Mouse (Mus musculus) kidney, embryonic 14.5 days (tissue): ENCODE measurements around the gene Gm20518. TPM values are rescaled to one million over a fixed set of nuclear protein-coding genes. Genes with fewer than 3 reads are reported as not detected.

Experiments used
- ATAC-seq: fragments of 200-750 bp; cut with Nextera tagmentation; 2 replicates; pipeline ENCODE4 v1.8.0; 2017; ENCODE audit warnings: moderate number of reproducible peaks, mild to moderate bottlenecking, moderate TSS enrichment, moderate library complexity; ENCODE audit not compliant: low FRiP score, low TSS enrichment
- H3K27ac ChIP-seq: fragments of 300-500 bp; sonication (generic); 2 replicates; pipeline ENCODE4 v1.5.1; 2014; ENCODE audit warnings: low read depth, mild to moderate bottlenecking, low read length, moderate library complexity, mixed read lengths
- H3K27me3 ChIP-seq: fragments of 300-500 bp; sonication (generic); 2 replicates; pipeline ENCODE4 v1.6.1; 2014; ENCODE audit warnings: mild to moderate bottlenecking, low read length; ENCODE audit not compliant: control insufficient read depth, insufficient read depth
- H3K36me3 ChIP-seq: fragments of 300-500 bp; sonication (generic); 2 replicates; pipeline ENCODE4 v1.6.1; 2014; ENCODE audit warnings: low read length, mixed read lengths; ENCODE audit not compliant: control insufficient read depth, insufficient read depth
- H3K4me1 ChIP-seq: fragments of 300-500 bp; sonication (generic); 2 replicates; pipeline ENCODE4 v1.6.1; 2014; ENCODE audit warnings: low read length, mixed read lengths; ENCODE audit not compliant: control insufficient read depth, insufficient read depth
- H3K4me2 ChIP-seq: fragments of 300-500 bp; sonication (generic); replicated peaks from 2 replicates; pipeline ENCODE4 v1.6.1; 2014; ENCODE audit warnings: low read depth, mild to moderate bottlenecking, low read length
- H3K4me3 ChIP-seq: fragments of 300-500 bp; sonication (generic); 2 replicates; pipeline ENCODE4 v1.5.1; 2014; ENCODE audit warnings: mild to moderate bottlenecking, low read length
- H3K9ac ChIP-seq: fragments of 300-500 bp; sonication (generic); 2 replicates; pipeline ENCODE4 v1.6.1; 2014; ENCODE audit warnings: low read depth, mild to moderate bottlenecking, low read length, moderate library complexity
- H3K9me3 ChIP-seq: fragments of 300-500 bp; sonication (generic); 2 replicates; pipeline ENCODE4 v1.6.1; 2016; ENCODE audit warnings: low read length; ENCODE audit not compliant: control insufficient read depth
- WGBS: fragments of 180-500 bp; shearing (Covaris S2); extraction: QIAGEN DNeasy Blood & Tissue Kit; methylation state at CpG from one replicate; pipeline ENCODE4 v1.1.7; 2014; 5-methylcytosine and 5-hydroxymethylcytosine counted together
- polyA plus RNA-seq: library from polyadenylated mRNA; unstranded; fragments of >200 nt; fragmentation: Nextera tagmentation; extraction: Ambion mirVana; gene quantifications from 2 replicates; pipeline ENCODE4 v1.2.1, GENCODE M21; 2014

The Gm20518 gene
- polyA plus RNA-seq, 1 experiment from 2014 or later, result 0.31 TPM

GRCm38 (mm10) chr16:17857157-17857556 is 34.3 kb downstream of the Gm20518 start:
- Histone ChIP-seq H3K9me3 (no peaks in the 10 kb centered on the region), H3K36me3 (peaks cover 76% of the 10 kb centered on the region), H3K4me1 (no peaks in the 10 kb centered on the region), H3K4me3 (no peak overlapping the region), H3K27me3 (no peaks in the 10 kb centered on the region), H3K9ac (no peak overlapping the region), H3K27ac (no peak overlapping the region), H3K4me2 (no peak overlapping the region)
- 93% methylated on average over 7 of the region's 7 CpGs for WGBS
- ATAC-seq, result no peak

- no peaks in the 10 kb centered on the region for H3K9me3 ChIP-seq
- 80% methylated on average over 2 of the region's 2 CpGs for WGBS
- no peaks in the 10 kb centered on the region for H3K4me1 ChIP-seq
- H3K4me3 ChIP-seq, result no peak overlapping the region
- no peak overlapping the region for H3K27ac ChIP-seq
- peaks cover 82% of the 10 kb centered on the region for H3K36me3 ChIP-seq
- H3K27me3 ChIP-seq, result no peaks in the 10 kb centered on the region
- ATAC-seq, result no peak
- H3K9ac ChIP-seq, result no peak overlapping the region
- no peak overlapping the region for H3K4me2 ChIP-seq
These were observed 38.2 kb downstream of the Gm20518 start for GRCm38 (mm10) chr16:17853263-17853662.

- H3K27ac ChIP-seq, result no peak overlapping the region
- no peaks in the 10 kb centered on the region for H3K9me3 ChIP-seq
- H3K4me2 ChIP-seq, result no peak overlapping the region
- 93% methylated on average over 1 of the region's 1 CpGs for WGBS
- peaks cover 79% of the 10 kb centered on the region for H3K36me3 ChIP-seq
- no peak for ATAC-seq
- no peak overlapping the region for H3K9ac ChIP-seq
- no peaks in the 10 kb centered on the region for H3K4me1 ChIP-seq
- no peak overlapping the region for H3K4me3 ChIP-seq
- H3K27me3 ChIP-seq, result no peaks in the 10 kb centered on the region
These were observed 39.6 kb downstream of the Gm20518 start for GRCm38 (mm10) chr16:17851860-17852259.

GRCm38 (mm10) chr16:17851331-17851730 is 40.1 kb downstream of the Gm20518 start:
- peaks cover 79% of the 10 kb centered on the region for H3K36me3 ChIP-seq
- ATAC-seq, result no peak
- 95% methylated on average over 5 of the region's 5 CpGs for WGBS

GRCm38 (mm10) chr16:17849486-17849885 is 42.0 kb downstream of the Gm20518 start:
- H3K4me3 ChIP-seq, result no peak overlapping the region
- no peak overlapping the region for H3K27ac ChIP-seq
- no peaks in the 10 kb centered on the region for H3K9me3 ChIP-seq
- H3K4me1 ChIP-seq, result no peaks in the 10 kb centered on the region
- 88% methylated on average over 6 of the region's 6 CpGs for WGBS
- H3K4me2 ChIP-seq, result no peak overlapping the region
- no peak for ATAC-seq
- no peak overlapping the region for H3K9ac ChIP-seq
- no peaks in the 10 kb centered on the region for H3K27me3 ChIP-seq
- H3K36me3 ChIP-seq, result peaks cover 87% of the 10 kb centered on the region

More at GRCm38 (mm10) chr16:17851331-17851730, 40.1 kb downstream of the Gm20518 start:
- Histone ChIP-seq H3K4me2 (no peak overlapping the region), H3K4me3 (no peak overlapping the region), H3K9me3 (no peaks in the 10 kb centered on the region), H3K27me3 (no peaks in the 10 kb centered on the region), H3K27ac (no peak overlapping the region), H3K9ac (no peak overlapping the region), H3K4me1 (no peaks in the 10 kb centered on the region)

GRCm38 (mm10) chr16:17848928-17849327 is 42.5 kb downstream of the Gm20518 start:
- no peak overlapping the region for H3K27ac ChIP-seq
- 34% methylated on average over 1 of the region's 1 CpGs for WGBS

GRCm38 (mm10) chr16:17848431-17848830 is 43.0 kb downstream of the Gm20518 start:
- Histone ChIP-seq H3K36me3 (peaks cover 89% of the 10 kb centered on the region), H3K27me3 (no peaks in the 10 kb centered on the region), H3K9ac (no peak overlapping the region), H3K4me1 (no peaks in the 10 kb centered on the region), H3K27ac (no peak overlapping the region), H3K9me3 (no peaks in the 10 kb centered on the region), H3K4me2 (no peak overlapping the region), H3K4me3 (no peak overlapping the region)
- WGBS, result 94% methylated on average over 6 of the region's 6 CpGs
- ATAC-seq, result no peak

More at GRCm38 (mm10) chr16:17848928-17849327, 42.5 kb downstream of the Gm20518 start:
- Histone ChIP-seq H3K9me3 (no peaks in the 10 kb centered on the region), H3K9ac (no peak overlapping the region), H3K27me3 (no peaks in the 10 kb centered on the region), H3K4me2 (no peak overlapping the region), H3K4me1 (no peaks in the 10 kb centered on the region), H3K36me3 (peaks cover 87% of the 10 kb centered on the region), H3K4me3 (no peak overlapping the region)
- no peak for ATAC-seq

GRCm38 (mm10) chr16:17843701-17844365 is 47.6 kb downstream of the Gm20518 start:
- Histone ChIP-seq H3K27ac (no peak overlapping the region), H3K36me3 (peaks cover 79% of the 10 kb centered on the region), H3K9me3 (no peaks in the 10 kb centered on the region), H3K27me3 (no peaks in the 10 kb centered on the region), H3K4me3 (no peak overlapping the region), H3K9ac (no peak overlapping the region), H3K4me2 (no peak overlapping the region), H3K4me1 (no peaks in the 10 kb centered on the region)
- 91% methylated on average over 10 of the region's 10 CpGs for WGBS
- no peak for ATAC-seq

- Histone ChIP-seq H3K9ac (no peak overlapping the region), H3K27me3 (no peaks in the 10 kb centered on the region), H3K27ac (no peak overlapping the region), H3K4me1 (no peaks in the 10 kb centered on the region), H3K9me3 (no peaks in the 10 kb centered on the region), H3K4me3 (no peak overlapping the region), H3K36me3 (peaks cover 66% of the 10 kb centered on the region), H3K4me2 (no peak overlapping the region)
- 88% methylated on average over 7 of the region's 7 CpGs for WGBS
- ATAC-seq, result no peak
These were observed 49.0 kb downstream of the Gm20518 start for GRCm38 (mm10) chr16:17842437-17842836.
